Mouse (Mus musculus) c-Kit-positive CD71-negative TER-119-negative erythroid progenitor cells, embryonic 14.5 days (primary cell): ENCODE measurements around the gene Antxrl.

ENCODE experiments used
- DNase-seq: peaks from one replicate; pipeline ENCODE4 v3.0.0-alpha.2; 2013; ENCODE audit warnings: low read depth

The Antxrl gene

DNA sequence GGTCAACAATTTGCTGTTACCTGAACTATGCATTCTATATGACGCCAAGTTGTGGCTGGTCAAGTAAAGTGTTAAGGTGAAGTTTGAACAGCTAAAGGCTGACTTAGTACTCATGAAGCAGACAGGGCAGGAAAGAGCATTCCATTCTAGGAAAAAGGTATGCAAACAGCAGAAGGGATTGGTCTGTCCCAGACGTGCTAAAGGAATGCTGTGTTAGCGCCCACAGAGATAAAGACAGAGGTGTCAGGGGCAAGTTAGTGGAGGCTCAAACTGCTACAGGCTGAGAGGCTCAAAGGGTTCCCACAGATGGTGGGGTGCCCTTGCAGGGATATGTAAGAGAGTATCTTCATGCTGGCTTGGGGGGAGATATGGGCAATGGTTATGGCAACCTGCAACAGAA, 51.3 kb downstream of the Antxrl start:
- no peak for DNase-seq

DNA sequence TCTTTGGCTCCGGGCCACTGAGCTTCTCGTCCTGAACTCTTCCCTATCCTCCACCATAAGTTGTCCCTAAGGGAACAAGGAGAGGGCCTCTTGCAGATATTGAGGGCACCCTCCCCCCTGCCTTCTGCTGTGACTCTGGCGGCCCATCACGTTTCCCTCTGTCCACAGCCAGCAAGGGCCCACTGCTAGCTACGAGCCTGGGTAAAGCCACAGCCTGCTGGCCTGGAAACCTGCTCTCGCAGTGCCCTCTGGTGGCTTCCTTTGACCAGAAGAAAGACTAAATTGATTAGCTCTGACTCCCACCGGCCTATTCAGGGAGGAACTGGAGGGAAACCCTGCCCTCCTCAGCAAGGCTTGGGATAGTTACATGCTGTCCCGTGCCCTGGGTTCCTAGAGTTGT, 52.4 kb downstream of the Antxrl start:
- peak; percentile 23 for DNase-seq

DNA sequence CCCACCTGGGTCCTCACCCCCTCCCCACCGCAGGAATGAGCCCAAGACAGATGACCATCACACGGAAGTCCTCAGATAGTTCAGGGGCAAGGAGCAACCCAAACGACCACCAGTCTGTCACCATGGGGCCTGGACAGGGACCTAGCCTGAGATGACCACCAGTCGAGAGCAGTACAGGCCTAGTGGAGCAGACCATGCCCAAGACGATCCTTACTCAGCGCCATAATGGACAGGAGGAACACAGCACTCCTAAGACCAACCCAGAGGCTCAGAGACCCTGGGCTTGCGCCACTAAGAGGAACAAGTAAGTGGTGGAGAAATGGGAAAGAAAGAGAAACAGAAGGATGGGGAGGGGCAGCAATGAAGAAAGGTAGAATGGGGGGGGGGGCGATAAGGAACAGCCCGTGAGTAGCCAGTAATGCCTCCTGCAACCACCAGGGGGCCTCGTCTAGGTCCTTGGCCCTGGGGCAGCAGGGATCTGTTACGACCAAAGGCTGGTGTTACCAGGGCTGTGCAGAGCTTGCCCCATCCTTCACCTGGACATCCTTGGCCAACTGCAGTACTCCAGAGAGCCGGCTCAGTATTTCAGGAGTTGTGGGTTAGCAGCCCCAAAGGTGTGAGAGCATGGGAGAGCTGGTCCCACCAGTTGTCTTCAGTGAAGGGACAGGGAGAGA, 54.0 kb downstream of the Antxrl start:
- no peak for DNase-seq

DNA sequence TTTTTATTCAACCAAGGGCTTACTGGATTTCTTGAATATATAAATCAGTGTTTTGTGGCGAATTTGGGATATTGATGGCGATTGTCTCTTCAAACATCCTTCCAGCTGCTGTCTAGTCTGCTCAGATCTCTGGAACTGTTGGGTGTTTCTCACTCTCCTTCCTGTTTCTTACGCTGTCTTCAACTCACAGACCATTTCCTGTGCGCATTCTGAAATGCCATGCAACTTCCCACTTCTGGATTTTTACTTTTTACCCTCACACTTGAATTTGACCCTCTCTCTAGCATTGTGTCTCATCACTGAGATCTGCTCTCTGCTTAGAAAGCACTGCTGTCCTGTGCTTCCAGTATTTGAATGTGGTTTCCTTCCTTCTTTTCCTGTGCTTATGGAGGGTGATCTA, 55.1 kb downstream of the Antxrl start:
- DNase-seq: no peak

DNA sequence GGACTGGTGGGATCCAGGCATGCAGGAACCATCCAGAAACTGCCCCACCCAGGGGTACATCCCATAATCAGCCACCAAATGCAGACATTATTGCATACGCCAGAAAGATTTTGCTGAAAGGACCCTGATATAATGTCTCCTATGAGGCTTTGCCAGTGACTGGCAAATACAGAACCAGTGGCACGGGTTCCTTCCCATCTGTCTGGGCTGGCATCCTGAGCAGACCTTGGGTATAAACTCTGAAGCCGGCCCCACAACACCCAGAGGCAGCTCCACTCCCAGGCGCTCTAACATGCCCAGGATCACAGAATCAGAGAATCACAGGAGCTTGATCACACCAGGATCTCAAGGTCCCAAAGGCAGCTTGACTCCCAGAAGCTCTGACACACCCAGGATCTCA, 61.8 kb downstream of the Antxrl start:
- DNase-seq: no peak

GRCm38 (mm10) chr14:34119046-34119723, 66.7 kb downstream of the Antxrl start:
- DNase-seq: no peak

GRCm38 (mm10) chr14:34120016-34120910, 67.8 kb downstream of the Antxrl start:
- DNase-seq: no peak

DNA sequence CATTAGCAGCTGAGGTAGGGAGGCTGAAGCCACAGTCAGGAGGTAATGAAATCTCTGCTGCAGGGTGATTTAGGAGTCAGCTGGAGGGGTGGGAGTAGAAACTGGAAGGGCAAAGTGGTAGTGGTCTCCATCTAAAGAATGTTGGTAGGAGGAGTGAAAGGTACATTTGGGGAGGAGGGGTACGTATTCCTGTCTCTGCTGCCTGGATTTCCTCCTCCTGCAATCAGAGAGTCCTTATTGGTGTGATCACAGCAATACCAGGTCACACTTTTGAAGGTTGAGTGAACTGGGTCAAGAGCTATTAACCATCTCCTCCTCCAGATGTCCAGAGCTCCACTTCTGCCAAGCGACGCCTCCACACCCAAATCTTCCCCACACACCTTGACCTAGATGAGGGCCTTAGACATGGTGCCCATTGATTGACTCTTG, 68.4 kb downstream of the Antxrl start:
- DNase-seq: no peak

GRCm38 (mm10) chr14:34121691-34122090, 69.2 kb downstream of the Antxrl start:
- no peak for DNase-seq
